Mouse (Mus musculus) midbrain, embryonic 12.5 days (tissue): ENCODE results near the gene Baiap3. TPM values are rescaled to one million over a fixed set of nuclear protein-coding genes. Genes with fewer than 3 reads are reported as not detected.

Experiments
- ATAC-seq: fragments of 200-750 bp; cut with Nextera tagmentation; 2 replicates; pipeline ENCODE4 v1.8.0; 2017; ENCODE audit warnings: low read depth, moderate TSS enrichment, moderate library complexity; ENCODE audit not compliant: low FRiP score
- H3K27ac ChIP-seq: fragments of 300-500 bp; sonication (generic); replicated peaks from 2 replicates; pipeline ENCODE4 v1.5.1; 2016; ENCODE audit warnings: mild to moderate bottlenecking
- H3K27me3 ChIP-seq: fragments of 300-500 bp; sonication (generic); 2 replicates; pipeline ENCODE4 v1.6.1; 2016; ENCODE audit warnings: mild to moderate bottlenecking
- H3K36me3 ChIP-seq: fragments of 300-500 bp; sonication (generic); 2 replicates; pipeline ENCODE4 v1.6.1; 2016
- H3K4me1 ChIP-seq: fragments of 300-500 bp; sonication (generic); 2 replicates; pipeline ENCODE4 v1.6.1; 2016
- H3K4me2 ChIP-seq: fragments of 300-500 bp; sonication (generic); replicated peaks from 2 replicates; pipeline ENCODE4 v1.6.1; 2016; ENCODE audit warnings: mild to moderate bottlenecking, moderate library complexity
- H3K4me3 ChIP-seq: fragments of 300-500 bp; sonication (generic); 2 replicates; pipeline ENCODE4 v1.5.1; 2016; ENCODE audit warnings: mild to moderate bottlenecking
- H3K9ac ChIP-seq: fragments of 300-500 bp; sonication (generic); replicated peaks from 2 replicates; pipeline ENCODE4 v1.6.1; 2016; ENCODE audit warnings: mild to moderate bottlenecking, moderate library complexity
- H3K9me3 ChIP-seq: fragments of 300-500 bp; sonication (generic); 2 replicates; pipeline ENCODE4 v1.6.1; 2016; ENCODE audit warnings: mild to moderate bottlenecking
- WGBS: fragments of 180-500 bp; shearing (Covaris S2); methylation state at CpG from one replicate; pipeline ENCODE4 v1.1.7; 2016; 5-methylcytosine and 5-hydroxymethylcytosine counted together
- polyA plus RNA-seq: library from polyadenylated mRNA; unstranded; fragments of >200 nt; fragmentation: Nextera tagmentation; extraction: Ambion mirVana; gene quantifications from 2 replicates; pipeline ENCODE4 v1.2.1, GENCODE M21; 2016

The Baiap3 gene
- polyA plus RNA-seq, 1 experiment from 2014 or later, result 4.6 TPM

DNA sequence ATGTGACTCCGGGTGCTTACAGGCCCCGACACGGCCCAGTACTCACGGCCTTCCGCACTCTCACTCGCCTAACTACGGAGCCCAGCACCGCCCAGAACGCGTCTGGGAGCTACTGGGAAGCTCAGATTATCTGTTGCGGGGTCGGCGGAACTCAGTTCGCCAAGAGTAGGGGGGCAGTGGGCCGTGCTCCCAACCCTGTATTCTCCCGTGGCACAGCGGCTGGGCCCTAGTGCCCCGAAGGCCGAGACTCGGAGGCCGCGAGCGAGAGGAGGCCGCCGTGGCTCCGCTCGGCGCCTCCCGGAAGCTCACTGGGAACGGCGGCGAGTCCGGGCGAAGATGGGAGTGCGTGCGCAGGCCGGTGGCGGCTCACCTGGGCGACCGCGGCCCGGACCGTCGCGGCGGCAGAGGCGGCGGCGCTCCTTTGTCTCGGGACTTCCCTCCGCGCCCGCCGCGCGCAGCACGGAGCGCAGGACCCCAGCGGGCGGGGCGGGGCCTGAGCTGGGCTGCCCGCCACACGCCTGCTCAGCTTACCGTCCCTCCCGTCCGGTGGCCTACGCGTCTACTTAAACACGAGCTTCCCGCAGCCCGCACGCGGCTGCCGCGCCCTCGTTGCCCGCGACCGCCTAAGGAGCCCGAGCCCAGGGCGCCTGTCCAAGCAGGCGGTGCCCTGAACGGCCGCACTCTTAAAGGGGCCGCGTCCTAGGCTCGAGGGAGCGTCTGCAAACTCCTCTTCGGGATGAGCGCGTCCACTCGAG, 17.0 kb upstream of the Baiap3 start:
- ATAC-seq, result peak; percentile 93
- Histone ChIP-seq H3K27ac (peak overlapping the region; percentile 99), H3K36me3 (peaks cover 18% of the 10 kb centered on the region), H3K4me2 (peak overlapping the region; percentile 98), H3K4me3 (peak overlapping the region; percentile 84), H3K4me1 (peaks cover 34% of the 10 kb centered on the region), H3K9ac (peak overlapping the region; percentile 96), H3K27me3 (no peaks in the 10 kb centered on the region), H3K9me3 (no peaks in the 10 kb centered on the region)
- under 1% methylated on average over 81 of the region's 92 CpGs for WGBS

DNA sequence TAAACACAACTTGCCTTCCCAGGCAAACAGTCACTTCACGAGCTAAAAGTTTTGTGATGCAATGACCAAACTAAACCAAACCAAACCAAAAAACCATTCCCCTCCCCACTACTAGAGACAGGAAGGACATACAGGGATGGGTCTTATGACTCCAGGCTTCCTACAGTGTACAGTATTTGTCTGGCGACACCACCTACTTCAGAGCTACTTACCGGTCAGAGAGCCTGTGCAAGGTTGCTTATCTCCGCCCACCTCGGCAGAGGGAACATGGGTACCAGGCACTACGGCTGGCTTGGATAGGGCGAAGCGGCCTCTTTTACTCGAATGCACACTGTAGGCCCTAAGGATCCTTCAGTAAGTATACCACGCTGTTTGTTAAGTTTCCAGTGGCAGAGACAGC, 16.2 kb upstream of the Baiap3 start:
- Histone ChIP-seq H3K4me3 (peak overlapping the region; percentile 84), H3K27ac (peak overlapping the region; percentile 99), H3K9me3 (no peaks in the 10 kb centered on the region), H3K27me3 (no peaks in the 10 kb centered on the region), H3K4me2 (peak overlapping the region; percentile 98), H3K4me1 (peaks cover 34% of the 10 kb centered on the region), H3K36me3 (peaks cover 26% of the 10 kb centered on the region), H3K9ac (peak overlapping the region; percentile 96)
- no peak for ATAC-seq
- under 1% methylated on average over 10 of the region's 10 CpGs for WGBS

DNA sequence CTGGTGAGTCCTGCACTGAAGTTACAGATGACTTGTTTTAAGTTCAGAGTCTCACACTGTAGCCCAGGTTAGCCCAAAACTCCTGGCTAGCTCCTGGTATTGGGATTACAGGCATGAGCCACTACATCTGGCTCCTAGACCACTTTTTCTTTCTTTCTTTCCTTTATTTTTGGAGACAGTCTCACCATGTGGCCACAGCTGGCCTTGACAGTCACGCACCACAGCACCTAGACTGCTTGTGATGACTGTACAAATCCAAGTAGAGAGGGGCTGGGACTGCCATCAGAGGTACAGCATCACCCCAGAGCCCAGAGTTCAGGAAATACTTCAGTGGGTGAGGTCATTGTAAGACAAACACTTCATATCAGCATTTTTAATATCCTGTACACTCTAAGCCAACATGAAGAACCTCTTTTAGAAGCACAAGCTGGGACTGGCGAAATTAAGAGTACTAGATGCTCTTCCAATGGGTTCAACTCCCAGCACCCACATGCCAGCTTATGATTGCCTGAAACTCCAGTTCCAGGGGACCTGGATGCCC, 14.7 kb upstream of the Baiap3 start:
- no peaks in the 10 kb centered on the region for H3K9me3 ChIP-seq
- peak overlapping the region; percentile 84 for H3K4me3 ChIP-seq
- H3K9ac ChIP-seq, result no peak overlapping the region
- ATAC-seq, result no peak
- H3K4me2 ChIP-seq, result peak overlapping the region; percentile 98
- H3K36me3 ChIP-seq, result peaks cover 41% of the 10 kb centered on the region
- H3K27me3 ChIP-seq, result no peaks in the 10 kb centered on the region
- 89% methylated on average over 2 of the region's 2 CpGs for WGBS
- H3K27ac ChIP-seq, result no peak overlapping the region
- peaks cover 34% of the 10 kb centered on the region for H3K4me1 ChIP-seq

DNA sequence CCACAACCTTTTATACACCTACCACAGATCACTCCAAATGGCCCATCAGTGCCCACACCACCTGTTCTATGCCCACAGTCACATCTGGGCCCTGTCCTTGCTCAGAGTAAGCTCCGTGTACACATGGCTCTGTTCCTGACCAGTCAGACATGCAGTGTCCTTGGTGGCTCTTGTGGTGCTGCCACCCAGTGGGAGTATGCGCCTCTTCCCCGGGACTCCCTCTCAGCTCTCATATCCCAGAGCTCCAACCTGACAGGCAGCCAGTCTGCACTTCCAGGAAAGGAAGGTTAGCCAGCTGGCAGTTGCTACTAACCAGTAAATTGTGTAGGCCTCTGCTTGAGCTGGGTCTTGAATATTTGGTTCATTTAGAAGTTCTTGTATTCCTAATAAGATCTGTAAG, 8.3 kb upstream of the Baiap3 start:
- no peak for ATAC-seq
- Histone ChIP-seq H3K4me1 (peaks cover 1% of the 10 kb centered on the region; the same call in 1 of the 2 replicates), H3K4me2 (no peak overlapping the region), H3K36me3 (peaks cover 80% of the 10 kb centered on the region), H3K27ac (no peak overlapping the region), H3K27me3 (no peaks in the 10 kb centered on the region), H3K9ac (no peak overlapping the region), H3K9me3 (no peaks in the 10 kb centered on the region), H3K4me3 (no peak overlapping the region)
- 87% methylated on average over 3 of the region's 3 CpGs for WGBS

DNA sequence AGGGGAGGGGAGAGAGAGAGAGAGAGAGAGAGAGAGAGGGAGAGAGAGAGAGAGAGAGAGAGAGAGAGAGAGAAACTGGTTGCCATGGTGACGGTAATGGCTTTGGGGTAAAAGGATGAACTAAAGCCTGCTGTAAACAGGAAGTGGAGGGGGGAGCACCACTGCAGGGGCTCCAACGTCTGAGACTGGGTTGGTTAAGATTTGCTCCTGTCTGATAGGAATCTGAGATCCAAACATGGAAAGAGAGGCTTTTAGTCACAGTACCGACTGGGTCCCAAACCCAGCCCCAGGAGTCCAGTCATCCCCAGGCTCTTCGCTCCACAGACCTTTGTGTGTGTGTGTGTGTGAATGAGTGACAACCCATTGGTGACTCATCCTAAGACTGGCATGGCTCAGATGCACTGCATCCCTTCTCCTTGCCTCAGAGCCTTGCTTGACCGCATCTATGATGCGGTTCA, 1.7 kb upstream of the Baiap3 start:
- Histone ChIP-seq H3K27ac (no peak overlapping the region), H3K36me3 (peaks cover 21% of the 10 kb centered on the region), H3K27me3 (peaks cover 38% of the 10 kb centered on the region), H3K9ac (no peak overlapping the region), H3K4me3 (no peak overlapping the region), H3K9me3 (no peaks in the 10 kb centered on the region), H3K4me1 (peaks cover 35% of the 10 kb centered on the region), H3K4me2 (no peak overlapping the region)
- ATAC-seq, result no peak
- WGBS, result 51% methylated on average over 6 of the region's 6 CpGs

DNA sequence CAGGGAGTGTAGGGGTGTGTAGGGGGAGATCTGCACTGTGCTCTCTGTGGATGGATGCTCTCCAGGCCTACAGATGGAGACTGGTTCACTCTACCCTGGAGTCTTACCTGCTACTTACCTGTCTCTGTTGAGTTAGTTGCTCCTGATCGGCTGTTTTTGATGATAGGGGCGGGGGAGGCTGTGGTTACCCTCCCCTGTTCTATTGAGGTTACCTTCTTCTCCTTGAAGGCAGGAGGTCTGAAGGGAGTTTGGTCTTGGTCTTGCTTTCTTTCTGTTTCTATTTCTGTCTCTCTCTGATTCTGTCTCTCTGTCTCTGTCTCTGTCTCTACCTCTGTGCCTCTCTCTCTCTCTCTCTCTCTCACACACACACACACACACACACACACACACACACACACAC, 1.1 kb downstream of the Baiap3 start:
- no peak overlapping the region for H3K4me2 ChIP-seq
- 65% methylated on average over 2 of the region's 2 CpGs for WGBS
- no peak overlapping the region for H3K4me3 ChIP-seq
- H3K36me3 ChIP-seq, result peaks cover 12% of the 10 kb centered on the region
- H3K9me3 ChIP-seq, result no peaks in the 10 kb centered on the region
- peaks cover 45% of the 10 kb centered on the region for H3K4me1 ChIP-seq
- ATAC-seq, result no peak
- H3K27ac ChIP-seq, result no peak overlapping the region
- no peak overlapping the region for H3K9ac ChIP-seq
- peaks cover 38% of the 10 kb centered on the region for H3K27me3 ChIP-seq

DNA sequence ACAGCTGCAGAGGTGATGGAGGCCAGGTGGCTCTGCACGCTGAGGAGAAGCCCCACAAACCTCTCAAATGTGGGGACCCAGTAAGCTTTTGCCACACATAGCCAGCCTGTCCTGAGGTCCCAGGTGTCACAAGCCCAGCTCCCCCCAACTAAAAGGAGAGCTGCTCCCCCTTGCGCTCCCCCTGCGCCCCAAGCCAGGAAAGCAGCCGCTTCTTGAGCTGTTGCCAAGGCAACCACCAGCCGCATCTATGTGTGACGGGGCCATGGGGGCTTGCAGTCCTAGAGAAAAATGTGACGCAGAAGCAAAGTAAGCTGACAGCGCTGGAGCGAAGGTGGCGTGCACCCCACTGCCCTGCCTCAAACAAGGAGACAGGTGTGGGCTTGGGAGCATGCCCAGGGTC, 2.4 kb downstream of the Baiap3 start:
- Histone ChIP-seq H3K36me3 (no peaks in the 10 kb centered on the region), H3K27me3 (peaks cover 38% of the 10 kb centered on the region), H3K9me3 (no peaks in the 10 kb centered on the region), H3K4me2 (peak overlapping the region; percentile 41), H3K9ac (peak overlapping the region; percentile 34), H3K4me3 (peak overlapping the region; percentile 13; the same call in 1 of the 2 replicates), H3K27ac (peak overlapping the region; percentile 69), H3K4me1 (peaks cover 45% of the 10 kb centered on the region)
- 12% methylated on average over 10 of the region's 10 CpGs for WGBS
- no peak for ATAC-seq

DNA sequence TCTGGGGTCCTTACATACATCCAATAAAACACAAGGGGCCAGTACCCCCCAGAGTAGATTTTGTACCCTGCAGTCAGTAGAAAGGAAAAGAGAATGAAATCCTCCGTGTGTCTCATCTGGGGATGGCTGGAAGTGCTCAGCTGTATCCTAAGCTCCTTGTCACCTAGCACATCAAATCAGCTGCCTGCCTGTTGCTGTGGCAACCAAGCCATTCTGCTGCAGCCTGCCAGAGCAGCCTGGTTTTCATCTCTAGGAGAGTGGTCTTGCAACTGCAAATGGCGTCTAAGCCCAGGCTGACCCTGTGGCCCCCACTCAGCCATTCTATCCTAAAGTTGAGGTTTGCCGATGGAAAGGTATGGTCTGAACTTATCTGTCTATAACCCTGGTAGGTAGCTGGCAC, 3.5 kb downstream of the Baiap3 start:
- peak overlapping the region; percentile 72 for H3K27ac ChIP-seq
- peak; percentile 66 for ATAC-seq
- no peaks in the 10 kb centered on the region for H3K36me3 ChIP-seq
- peaks cover 38% of the 10 kb centered on the region for H3K27me3 ChIP-seq
- no peak overlapping the region for H3K4me3 ChIP-seq
- no peak overlapping the region; the same call in 1 of the 2 replicates for H3K9ac ChIP-seq
- H3K4me2 ChIP-seq, result peak overlapping the region; percentile 20; the same call in 1 of the 2 replicates
- no peaks in the 10 kb centered on the region for H3K9me3 ChIP-seq
- 9% methylated on average over 3 of the region's 3 CpGs for WGBS
- peaks cover 41% of the 10 kb centered on the region for H3K4me1 ChIP-seq

DNA sequence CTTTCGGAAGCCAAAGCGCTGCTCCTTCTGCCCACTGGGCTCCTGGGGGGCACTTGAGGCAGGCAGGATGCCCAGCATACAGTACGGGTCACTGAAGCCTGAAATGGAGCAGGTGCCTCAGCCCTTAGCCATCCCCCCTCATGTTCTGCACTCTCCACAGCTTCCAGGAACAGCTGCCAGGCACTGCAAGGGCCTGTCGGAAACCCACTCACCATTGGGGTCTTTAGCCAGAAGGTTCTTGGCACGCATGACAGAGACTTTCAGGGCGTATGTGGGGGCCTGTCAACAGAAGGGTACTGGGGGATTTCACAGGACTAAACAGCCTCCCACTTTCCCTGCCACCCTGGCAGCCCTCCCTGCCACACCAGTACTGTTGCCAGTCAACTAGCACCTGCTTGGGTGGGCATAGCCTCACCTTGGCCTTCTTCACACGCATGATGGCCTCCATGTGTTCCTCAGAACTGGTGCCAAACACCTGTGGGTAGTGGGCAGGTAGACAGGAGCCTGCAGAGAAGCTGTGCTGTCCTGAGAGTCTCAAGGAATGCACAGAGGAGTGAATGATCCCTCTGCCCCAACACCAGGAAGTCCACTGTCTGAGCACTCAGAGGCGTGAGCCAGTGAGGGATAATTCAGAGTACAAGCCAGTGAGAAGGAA, 5.9 kb downstream of the Baiap3 start:
- Histone ChIP-seq H3K27me3 (peaks cover 15% of the 10 kb centered on the region), H3K4me2 (no peak overlapping the region), H3K9me3 (no peaks in the 10 kb centered on the region), H3K4me1 (peaks cover 28% of the 10 kb centered on the region), H3K36me3 (peaks cover 6% of the 10 kb centered on the region; the same call in 1 of the 2 replicates), H3K9ac (no peak overlapping the region), H3K4me3 (no peak overlapping the region), H3K27ac (no peak overlapping the region)
- WGBS, result 81% methylated on average over 8 of the region's 8 CpGs
- no peak for ATAC-seq

DNA sequence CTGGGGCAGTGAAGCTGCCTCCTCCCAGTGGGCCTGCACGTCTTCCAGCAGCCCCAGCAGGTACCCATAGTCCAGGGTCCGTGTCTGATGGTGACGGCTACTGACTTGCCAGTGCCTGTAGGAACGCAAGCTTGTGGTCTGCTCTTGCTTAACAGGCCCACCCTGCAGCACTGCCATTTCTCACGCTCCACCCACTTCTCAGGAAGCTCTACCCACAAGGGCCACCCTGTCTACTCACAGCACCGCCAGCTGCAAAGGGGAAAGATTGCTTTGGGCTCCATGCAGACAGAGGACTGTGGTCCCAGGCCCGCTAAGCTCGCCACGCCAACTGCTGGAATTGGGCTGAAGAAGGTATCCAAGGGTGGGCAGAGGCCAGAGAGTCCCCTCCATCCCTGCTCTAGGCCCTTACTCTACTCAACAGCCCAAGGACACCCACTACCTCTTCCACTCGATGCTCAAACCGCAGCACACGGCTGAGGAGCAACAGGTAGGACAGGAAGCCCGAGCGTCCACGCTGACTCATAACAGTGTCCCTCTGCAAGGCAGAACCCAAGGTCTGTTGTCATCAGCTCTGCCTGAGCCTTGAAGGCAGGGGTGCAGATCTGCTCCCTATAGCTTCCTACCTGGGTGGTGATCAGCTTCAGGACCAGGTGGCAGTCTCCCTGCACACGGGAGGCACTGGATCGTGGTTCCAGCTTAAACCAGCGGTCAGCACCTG, 8.0 kb downstream of the Baiap3 start:
- no peak for ATAC-seq
- peaks cover 14% of the 10 kb centered on the region for H3K4me1 ChIP-seq
- H3K36me3 ChIP-seq, result peaks cover 27% of the 10 kb centered on the region
- no peaks in the 10 kb centered on the region for H3K27me3 ChIP-seq
- no peak overlapping the region for H3K4me3 ChIP-seq
- H3K27ac ChIP-seq, result no peak overlapping the region
- no peak overlapping the region for H3K4me2 ChIP-seq
- peak overlapping the region; percentile 11; the same call in 1 of the 2 replicates for H3K9ac ChIP-seq
- 83% methylated on average over 18 of the region's 18 CpGs for WGBS
- no peaks in the 10 kb centered on the region for H3K9me3 ChIP-seq

DNA sequence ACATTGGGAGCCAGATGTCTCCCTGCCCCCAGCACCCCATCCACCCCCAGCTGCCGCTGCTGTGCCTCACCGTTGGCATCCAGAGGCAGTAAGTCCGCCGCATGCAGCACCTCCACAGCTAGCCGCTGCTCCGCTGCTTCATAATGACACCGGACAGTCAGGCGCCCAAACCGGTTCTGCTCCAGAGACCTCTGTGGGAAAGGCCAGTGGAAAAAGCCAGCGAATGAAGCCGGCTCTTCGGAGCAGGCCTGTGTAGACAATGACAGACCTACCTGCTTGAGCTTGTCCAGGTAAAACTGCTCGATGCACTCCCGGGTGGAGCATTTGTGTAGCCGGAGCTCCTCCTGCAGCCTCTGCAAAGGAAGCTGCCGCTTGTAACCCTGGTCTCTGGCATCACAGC, 11.9 kb downstream of the Baiap3 start:
- peaks cover 40% of the 10 kb centered on the region for H3K36me3 ChIP-seq
- peaks cover 13% of the 10 kb centered on the region for H3K4me1 ChIP-seq
- H3K4me2 ChIP-seq, result no peak overlapping the region
- H3K27me3 ChIP-seq, result no peaks in the 10 kb centered on the region
- H3K27ac ChIP-seq, result no peak overlapping the region
- H3K4me3 ChIP-seq, result no peak overlapping the region
- H3K9me3 ChIP-seq, result no peaks in the 10 kb centered on the region
- no peak for ATAC-seq
- H3K9ac ChIP-seq, result no peak overlapping the region
- WGBS, result 89% methylated on average over 16 of the region's 16 CpGs
